Mouse (Mus musculus) T-helper 2 cell (primary cell): ENCODE data around the gene Vmn2r67.
"Not testable (repeated sequence)": the region's sequence is repeated elsewhere in the genome, so short reads cannot be mapped to it uniquely, and the experiment has no call there.

Experiments used
- in situ Hi-C: fragments of 300-600 bp; cut with MboI, MseI; formaldehyde crosslinking; loops from one replicate; pipeline ENCODE4 v1.15.1; 2025; ENCODE audit warnings: high pct_unique_total_duplicates

The Vmn2r67 gene

GRCm38 (mm10) chr7:85155898-85156297 lies at the start of gene Vmn2r67:
Gene Vmn2r67, minus strand, starts transcription at chr7:85155998.
- in situ Hi-C loops = no loop called here

- in situ Hi-C loops = not testable (repeated sequence)
Observed at GRCm38 (mm10) chr7:85104531-85104930, 51.3 kb downstream of the Vmn2r67 start.
